In the genomic region with DNA sequence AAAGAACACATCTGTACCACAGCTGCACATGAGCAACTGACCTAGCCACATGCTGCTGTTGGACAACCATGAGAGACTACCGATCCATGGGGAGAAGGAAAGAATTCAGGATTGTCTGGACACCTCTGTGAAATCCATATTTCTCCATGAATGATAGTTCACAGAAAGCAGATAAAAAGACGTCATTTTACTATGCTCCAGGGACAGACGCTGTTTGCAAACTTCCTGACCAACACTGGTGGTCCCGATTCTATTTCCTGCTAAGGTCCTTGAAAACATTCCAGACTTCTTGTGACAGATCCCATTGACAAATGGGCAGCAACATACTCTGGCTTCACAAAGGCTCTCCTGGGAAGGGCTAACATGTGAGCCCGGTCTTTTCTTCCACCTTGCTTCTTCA, we compare ENCODE assay signal across 23 mouse cellular contexts.
"Had no signal": no experiment of that assay in that cellular context is flagged by ENCODE, and none has a peak within 500 bp of the region (broad histone marks: within the 10 kb centered on the region; RNA-seq: fewer than 3 reads in every experiment).

No protein-coding gene starts in this region.

- ATAC-seq: hindbrain, postnatal 0 days; intestine, embryonic 16.5 days had no signal

- H3K4me3 ChIP-seq: heart, adult 2 months; heart, embryonic 13.5 days; heart, embryonic 15.5 days; hindbrain, embryonic 13.5 days; hindbrain, embryonic 15.5 days; layer of hippocampus, adult 2 months; left cerebral cortex, adult 2 months; limb, embryonic 13.5 days; liver, embryonic 13.5 days had no signal

- H3K4me1 ChIP-seq: heart, embryonic 15.5 days; liver, embryonic 13.5 days had no signal

- H3K27me3 ChIP-seq: heart, embryonic 13.5 days; heart, embryonic 15.5 days; hindbrain, embryonic 13.5 days; hindbrain, embryonic 15.5 days; liver, embryonic 13.5 days had no signal

- H3K27ac ChIP-seq: heart, adult 2 months; heart, embryonic 13.5 days; heart, embryonic 15.5 days; hindbrain, embryonic 13.5 days; hindbrain, embryonic 15.5 days; hindbrain, postnatal 0 days; layer of hippocampus, adult 2 months; left cerebral cortex, adult 2 months; limb, embryonic 13.5 days; liver, embryonic 13.5 days had no signal

- H3K9me3 ChIP-seq: heart, embryonic 15.5 days; hindbrain, embryonic 15.5 days; liver, embryonic 13.5 days had no signal

- H3K4me2 ChIP-seq: heart, embryonic 11.5 days; heart, embryonic 13.5 days; heart, embryonic 15.5 days; hindbrain, embryonic 13.5 days; hindbrain, embryonic 15.5 days; limb, embryonic 13.5 days; liver, embryonic 11.5 days; liver, embryonic 13.5 days had no signal

- H3K9ac ChIP-seq: heart, embryonic 13.5 days; heart, embryonic 15.5 days; hindbrain, embryonic 13.5 days; hindbrain, embryonic 15.5 days; limb, embryonic 13.5 days; liver, embryonic 13.5 days had no signal

- DNase-seq: gastrocnemius, postnatal 14 days; gastrocnemius, postnatal 36 days; heart, adult 11 months; heart, adult 2 months; heart, postnatal 14 days; heart, postnatal 36 days; kidney, adult 11 months; kidney, adult 2 months; kidney, postnatal 14 days; kidney, postnatal 36 days; liver; liver, embryonic 13.5 days had no signal

- H3K36me3 ChIP-seq: heart, embryonic 13.5 days; heart, embryonic 15.5 days; hindbrain, embryonic 15.5 days; limb, embryonic 13.5 days; liver, embryonic 13.5 days had no signal
